Mouse (Mus musculus) heart, adult 2 months (tissue): ENCODE measurements around the gene Hpcal1.

Experiments
- CTCF ChIP-seq: fragments of 200-600 bp; IDR thresholded peaks from 2 replicates; pipeline ENCODE4 v1.8.1; 2022; ENCODE audit warnings: antibody characterized with exemption, mild to moderate bottlenecking, moderate library complexity
- EP300 ChIP-seq: fragments of 200-500 bp; IDR thresholded peaks from 2 replicates; pipeline ENCODE4 v1.6.1; 2011; ENCODE audit warnings: low read depth, low read length, control low read depth; ENCODE audit not compliant: insufficient read depth
- POLR2A ChIP-seq: fragments of 200-500 bp; IDR thresholded peaks from 2 replicates; pipeline ENCODE4 v1.6.1; 2011; ENCODE audit warnings: mild to moderate bottlenecking, low read depth, low read length, control low read depth; ENCODE audit not compliant: insufficient read depth

DNA sequence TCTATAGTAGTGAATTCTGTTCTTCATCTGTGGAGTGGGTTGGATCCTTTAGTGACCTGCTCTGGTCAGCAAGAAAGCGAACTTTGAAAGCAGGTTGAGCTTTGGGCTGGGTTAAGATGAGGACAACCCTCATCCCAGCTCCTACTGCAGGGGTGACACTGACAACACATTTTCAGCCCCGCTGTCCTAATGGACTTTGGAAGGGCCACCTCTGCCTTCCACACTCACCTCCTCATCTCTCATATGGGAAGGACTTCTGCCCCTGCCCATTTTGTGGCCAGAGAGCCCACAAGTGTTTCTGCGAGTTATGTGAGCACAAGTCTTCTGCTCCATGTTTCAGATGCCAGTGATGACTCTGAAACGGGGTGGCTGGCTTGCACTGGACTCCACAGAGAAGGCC, 41.9 kb downstream of the Hpcal1 start:
- no peak for TF ChIP-seq POLR2A
- TF ChIP-seq CTCF, result no peak
- TF ChIP-seq EP300, result no peak
